Mouse (Mus musculus) kidney, embryonic 16.5 days (tissue): Measurements from ENCODE around the gene Krt24. TPM values are rescaled to one million over a fixed set of nuclear protein-coding genes. Genes with fewer than 3 reads are reported as not detected.

ENCODE experiments used
- ATAC-seq: fragments of 200-750 bp; cut with Nextera tagmentation; 2 replicates; pipeline ENCODE4 v1.8.0; 2017; ENCODE audit warnings: moderate TSS enrichment; ENCODE audit not compliant: low FRiP score, low TSS enrichment
- H3K27ac ChIP-seq: fragments of 300-500 bp; sonication (generic); 2 replicates; pipeline ENCODE4 v1.5.1; 2014; ENCODE audit warnings: low read length
- H3K27me3 ChIP-seq: fragments of 300-500 bp; sonication (generic); 2 replicates; pipeline ENCODE4 v1.6.1; 2014; ENCODE audit warnings: low read length, control low read depth, mixed read lengths; ENCODE audit not compliant: insufficient read depth
- H3K36me3 ChIP-seq: fragments of 300-500 bp; sonication (generic); 2 replicates; pipeline ENCODE4 v1.6.1; 2014; ENCODE audit warnings: low read length, control low read depth, mixed read lengths; ENCODE audit not compliant: insufficient read depth
- H3K4me1 ChIP-seq: fragments of 300-500 bp; sonication (generic); 2 replicates; pipeline ENCODE4 v1.6.1; 2014; ENCODE audit warnings: low read length, control low read depth, mixed read lengths; ENCODE audit not compliant: insufficient read depth
- H3K4me2 ChIP-seq: fragments of 300-500 bp; sonication (generic); replicated peaks from 2 replicates; pipeline ENCODE4 v1.6.1; 2014; ENCODE audit warnings: low read depth, low read length
- H3K4me3 ChIP-seq: fragments of 300-500 bp; sonication (generic); 2 replicates; pipeline ENCODE4 v1.5.1; 2014; ENCODE audit warnings: mild to moderate bottlenecking, low read length
- H3K9ac ChIP-seq: fragments of 300-500 bp; sonication (generic); replicated peaks from 2 replicates; pipeline ENCODE4 v1.6.1; 2014; ENCODE audit warnings: low read length
- H3K9me3 ChIP-seq: fragments of 300-500 bp; sonication (generic); 2 replicates; pipeline ENCODE4 v1.6.1; 2016; ENCODE audit warnings: low read length, control low read depth
- WGBS: fragments of 180-500 bp; shearing (Covaris S2); extraction: QIAGEN DNeasy Blood & Tissue Kit; methylation state at CpG from one replicate; pipeline ENCODE4 v1.1.7; 2014; 5-methylcytosine and 5-hydroxymethylcytosine counted together
- polyA plus RNA-seq: library from polyadenylated mRNA; unstranded; fragments of >200 nt; fragmentation: Nextera tagmentation; extraction: Ambion mirVana; gene quantifications from 2 replicates; pipeline ENCODE4 v1.2.1, GENCODE M21; 2015

The Krt24 gene
- polyA plus RNA-seq, result not detected in 2 replicates

- Histone ChIP-seq H3K4me2 (no peak within 1 kb of the TSS), H3K36me3 (no peaks in the 10 kb centered on the region), H3K9me3 (no peaks in the 10 kb centered on the region), H3K4me1 (no peaks in the 10 kb centered on the region), H3K9ac (no peak within 1 kb of the TSS), H3K4me3 (no peak within 1 kb of the TSS), H3K27me3 (no peaks in the 10 kb centered on the region), H3K27ac (no peak within 1 kb of the TSS)
- no peak for ATAC-seq
- 45% methylated on average over 11 of the region's 11 CpGs for whole genome bisulfite sequencing
Observed at GRCm38 (mm10) chr11:99284833-99285312, at the start of gene Krt24. Gene Krt24 (minus strand): TSS chr11:99285262.

DNA sequence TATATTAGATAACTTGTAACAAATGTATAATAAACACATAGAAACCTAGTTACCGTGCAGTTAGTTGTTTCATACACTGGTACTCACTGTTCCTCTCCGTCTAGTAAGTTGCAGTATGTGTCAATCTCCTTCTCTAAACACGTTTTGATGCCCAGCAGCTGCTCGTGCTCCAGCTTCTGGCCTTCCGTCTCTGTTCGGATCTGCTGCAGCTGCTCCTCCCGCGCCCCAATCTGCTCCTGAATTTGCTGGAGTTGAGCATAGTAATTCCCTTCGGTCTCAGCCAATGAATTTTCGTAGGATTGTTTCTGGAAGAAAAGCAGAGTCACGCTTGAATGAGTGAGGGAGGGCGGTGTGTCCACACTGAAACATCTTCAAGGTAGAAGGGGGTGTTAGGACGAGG, 48.4 kb upstream of the Krt24 start:
- no peaks in the 10 kb centered on the region for H3K27me3 ChIP-seq
- no peaks in the 10 kb centered on the region for H3K9me3 ChIP-seq
- no peaks in the 10 kb centered on the region for H3K4me1 ChIP-seq
- no peak overlapping the region for H3K27ac ChIP-seq
- H3K4me3 ChIP-seq, result no peak overlapping the region
- H3K36me3 ChIP-seq, result no peaks in the 10 kb centered on the region
- WGBS, result 38% methylated on average over 13 of the region's 13 CpGs
- H3K4me2 ChIP-seq, result no peak overlapping the region
- ATAC-seq, result no peak
- no peak overlapping the region for H3K9ac ChIP-seq

DNA sequence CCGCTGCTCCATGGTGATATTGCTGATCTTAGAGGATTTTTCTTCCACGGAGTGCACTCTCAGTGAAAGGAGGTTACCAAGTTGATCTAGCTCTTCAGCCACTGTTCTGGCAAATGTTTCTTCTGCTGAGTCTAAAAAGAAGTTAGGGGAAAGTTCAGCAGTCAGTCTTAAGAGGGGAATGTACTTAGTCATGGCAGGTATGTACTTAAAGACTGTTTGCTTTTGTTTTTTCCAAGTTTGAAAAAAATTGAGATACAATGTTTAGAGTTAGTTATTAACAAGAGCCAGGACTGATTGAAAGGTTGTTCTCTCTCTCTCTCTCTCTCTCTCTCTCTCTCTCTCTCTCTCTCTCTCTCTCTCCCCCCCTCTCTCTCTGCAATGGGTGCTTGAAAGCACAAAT, 44.6 kb upstream of the Krt24 start:
- H3K27me3 ChIP-seq, result no peaks in the 10 kb centered on the region
- no peaks in the 10 kb centered on the region for H3K36me3 ChIP-seq
- no peaks in the 10 kb centered on the region for H3K4me1 ChIP-seq
- no peak overlapping the region for H3K27ac ChIP-seq
- H3K9me3 ChIP-seq, result no peaks in the 10 kb centered on the region
- no peak overlapping the region for H3K4me3 ChIP-seq
- ATAC-seq, result no peak
- no peak overlapping the region for H3K4me2 ChIP-seq
- 76% methylated on average over 2 of the region's 2 CpGs for WGBS
- no peak overlapping the region for H3K9ac ChIP-seq

DNA sequence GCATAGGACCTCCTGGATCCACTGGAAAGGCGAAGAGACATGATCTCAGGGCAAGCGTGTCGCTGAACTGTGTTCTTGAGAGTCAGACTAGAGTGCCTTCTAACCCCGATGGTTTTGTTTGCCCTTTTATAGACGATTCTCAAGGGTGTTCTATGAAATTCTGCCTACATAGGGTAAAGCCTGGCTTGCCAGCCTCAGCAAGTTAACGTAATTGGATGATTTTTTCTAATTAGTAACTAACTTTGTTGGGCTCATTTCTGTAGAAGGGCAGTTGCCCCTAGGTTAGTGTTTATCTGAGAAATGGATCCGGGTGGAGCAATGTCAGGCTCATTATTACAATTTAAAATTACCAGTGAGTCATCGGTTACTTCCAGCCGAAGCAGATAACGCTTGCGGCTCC, 37.8 kb upstream of the Krt24 start, which contains the start of gene Krt25:
TSS of gene Krt25 (minus strand) at position 101 of the 400 bp plus-strand sequence.
- H3K27ac ChIP-seq, result no peak within 1 kb of the TSS
- no peak within 1 kb of the TSS for H3K9ac ChIP-seq
- no peak within 1 kb of the TSS for H3K4me3 ChIP-seq
- no peaks in the 10 kb centered on the region for H3K27me3 ChIP-seq
- WGBS, result 92% methylated on average over 11 of the region's 11 CpGs
- no peak within 1 kb of the TSS for H3K4me2 ChIP-seq
- ATAC-seq, result no peak
- no peaks in the 10 kb centered on the region for H3K4me1 ChIP-seq
- H3K36me3 ChIP-seq, result no peaks in the 10 kb centered on the region
- no peaks in the 10 kb centered on the region for H3K9me3 ChIP-seq

DNA sequence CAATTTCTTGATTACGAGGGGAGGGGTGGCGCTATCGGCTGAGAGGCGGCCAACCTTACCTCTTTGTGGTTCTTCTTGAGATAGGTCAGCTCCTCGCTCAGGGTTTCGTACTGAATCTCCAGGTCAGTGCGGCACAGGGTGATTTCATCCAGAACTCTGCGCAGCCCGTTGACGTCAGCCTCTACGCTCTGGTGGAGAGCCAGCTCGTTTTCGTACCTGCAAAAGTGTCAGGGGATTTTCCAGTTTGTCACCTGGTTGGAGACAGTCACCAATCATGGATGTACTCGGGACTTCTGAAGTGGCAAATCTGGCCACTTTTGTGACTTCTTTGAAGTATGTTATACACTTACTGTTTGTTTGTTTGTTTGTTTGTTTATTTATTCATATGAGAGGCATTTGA, 36.0 kb upstream of the Krt24 start:
- Histone ChIP-seq H3K4me3 (no peak overlapping the region), H3K36me3 (no peaks in the 10 kb centered on the region), H3K27ac (no peak overlapping the region), H3K9ac (no peak overlapping the region), H3K4me2 (no peak overlapping the region), H3K9me3 (no peaks in the 10 kb centered on the region), H3K4me1 (no peaks in the 10 kb centered on the region), H3K27me3 (no peaks in the 10 kb centered on the region)
- no peak for ATAC-seq
- WGBS, result 84% methylated on average over 14 of the region's 14 CpGs

DNA sequence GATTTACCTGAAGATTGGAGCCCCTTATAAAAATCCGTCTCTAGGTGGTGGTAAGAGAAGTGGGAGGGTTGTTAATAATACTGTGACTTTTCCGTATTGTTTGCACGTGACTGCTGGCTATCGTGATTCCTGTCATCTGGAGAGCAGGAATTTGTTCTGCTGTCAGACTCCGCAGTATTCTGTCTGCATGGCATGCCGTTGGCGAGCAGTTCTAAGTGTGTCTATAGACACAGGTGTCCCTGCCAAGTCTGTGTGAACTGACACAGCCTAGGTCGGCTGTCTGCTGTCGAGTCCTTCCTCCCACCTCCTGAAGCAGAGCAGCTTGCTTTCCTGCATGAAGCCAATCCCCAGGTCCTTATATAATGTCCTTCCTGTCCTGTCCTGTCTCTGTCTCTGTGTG, 34.1 kb upstream of the Krt24 start:
- Histone ChIP-seq H3K9me3 (no peaks in the 10 kb centered on the region), H3K9ac (no peak overlapping the region), H3K27me3 (no peaks in the 10 kb centered on the region), H3K4me2 (no peak overlapping the region), H3K4me1 (no peaks in the 10 kb centered on the region), H3K27ac (no peak overlapping the region), H3K36me3 (no peaks in the 10 kb centered on the region), H3K4me3 (no peak overlapping the region)
- WGBS, result 55% methylated on average over 9 of the region's 9 CpGs
- ATAC-seq, result no peak

DNA sequence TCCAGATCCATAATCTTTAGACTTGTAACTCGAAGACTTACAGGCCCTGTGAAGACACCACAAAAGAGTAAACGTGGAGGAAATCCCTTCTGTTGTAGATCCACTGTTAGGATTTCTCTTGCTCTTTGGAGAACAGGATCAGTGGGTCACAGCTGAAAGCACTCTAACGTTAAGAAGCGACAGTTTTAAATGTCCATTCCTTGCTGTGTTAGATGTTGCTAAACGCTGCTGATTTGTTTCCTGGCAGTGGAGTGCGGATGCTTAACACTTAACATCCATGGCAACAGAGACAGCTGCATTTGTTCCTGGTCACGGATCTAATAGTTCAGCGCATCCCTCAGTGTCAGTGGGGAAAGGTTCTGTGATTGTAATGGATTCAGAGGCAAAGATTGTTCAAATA, 31.5 kb upstream of the Krt24 start:
- H3K4me1 ChIP-seq, result no peaks in the 10 kb centered on the region
- H3K4me2 ChIP-seq, result no peak overlapping the region
- WGBS, result 44% methylated on average over 8 of the region's 8 CpGs
- no peak overlapping the region for H3K9ac ChIP-seq
- no peak overlapping the region for H3K27ac ChIP-seq
- H3K36me3 ChIP-seq, result no peaks in the 10 kb centered on the region
- H3K27me3 ChIP-seq, result no peaks in the 10 kb centered on the region
- H3K4me3 ChIP-seq, result no peak overlapping the region
- no peaks in the 10 kb centered on the region for H3K9me3 ChIP-seq
- ATAC-seq, result no peak

GRCm38 (mm10) chr11:99314594-99314993, 29.5 kb upstream of the Krt24 start:
- no peaks in the 10 kb centered on the region for H3K9me3 ChIP-seq
- H3K27me3 ChIP-seq, result no peaks in the 10 kb centered on the region
- WGBS, result 81% methylated on average over 2 of the region's 2 CpGs
- H3K27ac ChIP-seq, result no peak overlapping the region
- H3K9ac ChIP-seq, result no peak overlapping the region
- no peaks in the 10 kb centered on the region for H3K36me3 ChIP-seq
- H3K4me3 ChIP-seq, result no peak overlapping the region
- H3K4me1 ChIP-seq, result no peaks in the 10 kb centered on the region
- no peak overlapping the region for H3K4me2 ChIP-seq
- no peak for ATAC-seq

DNA sequence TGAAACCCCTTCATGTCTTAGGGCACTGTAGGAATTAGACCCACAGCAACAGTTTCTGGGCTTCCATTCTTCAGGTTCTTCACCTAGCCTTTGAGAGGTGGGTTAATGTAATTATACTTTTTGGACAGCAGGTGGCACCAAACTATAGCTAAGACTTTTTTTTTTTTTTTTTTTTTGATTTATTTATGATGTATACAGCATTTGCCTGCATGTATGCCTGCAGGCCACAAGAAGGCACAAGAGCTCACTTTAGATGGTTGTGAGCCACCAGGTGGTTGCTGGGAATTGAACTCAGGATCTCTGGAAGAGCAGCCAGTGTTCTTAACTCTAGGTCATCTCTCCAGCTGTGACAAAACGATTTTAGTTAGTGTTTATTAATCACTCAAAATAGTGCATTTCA, 25.8 kb upstream of the Krt24 start:
- H3K4me2 ChIP-seq, result no peak overlapping the region
- 82% methylated on average over 1 of the region's 1 CpGs for WGBS
- no peak overlapping the region for H3K9ac ChIP-seq
- H3K36me3 ChIP-seq, result no peaks in the 10 kb centered on the region
- H3K4me1 ChIP-seq, result no peaks in the 10 kb centered on the region
- no peak overlapping the region for H3K4me3 ChIP-seq
- ATAC-seq, result no peak
- no peaks in the 10 kb centered on the region for H3K9me3 ChIP-seq
- no peaks in the 10 kb centered on the region for H3K27me3 ChIP-seq
- no peak overlapping the region for H3K27ac ChIP-seq

GRCm38 (mm10) chr11:99307579-99307978, 22.5 kb upstream of the Krt24 start:
- Histone ChIP-seq H3K4me3 (no peak overlapping the region), H3K27me3 (no peaks in the 10 kb centered on the region), H3K9me3 (0 out of 2 replicates have a peak, but pooled peaks cover 2% of the 10 kb centered on the region), H3K36me3 (no peaks in the 10 kb centered on the region), H3K4me1 (no peaks in the 10 kb centered on the region), H3K27ac (no peak overlapping the region), H3K4me2 (no peak overlapping the region), H3K9ac (no peak overlapping the region)
- 0 out of 2 replicates have a peak, but pooled peaks have one; percentile 27 for ATAC-seq
- WGBS, result 21% methylated on average over 2 of the region's 2 CpGs
